Mouse (Mus musculus): ENCODE measurements around the gene Mon1a. TPM values are rescaled to one million over a fixed set of nuclear protein-coding genes. Genes with fewer than 3 reads are reported as not detected.
A peak's percentile ranks its signal among the peaks of the same experiment; 100 is the strongest.

The Mon1a gene
- total RNA-seq (2021) = 10 to 100 TPM; 23.9 to 27.1 TPM

GRCm38 (mm10) chr9:107887804-107888266 is at the start of gene Mon1a:
Gene Mon1a, plus strand, starts transcription at chr9:107888151.
- peak; percentile 88 to 89 for DNase-seq (ENCODE audit: low spot score in 2 of 2)

DNA sequence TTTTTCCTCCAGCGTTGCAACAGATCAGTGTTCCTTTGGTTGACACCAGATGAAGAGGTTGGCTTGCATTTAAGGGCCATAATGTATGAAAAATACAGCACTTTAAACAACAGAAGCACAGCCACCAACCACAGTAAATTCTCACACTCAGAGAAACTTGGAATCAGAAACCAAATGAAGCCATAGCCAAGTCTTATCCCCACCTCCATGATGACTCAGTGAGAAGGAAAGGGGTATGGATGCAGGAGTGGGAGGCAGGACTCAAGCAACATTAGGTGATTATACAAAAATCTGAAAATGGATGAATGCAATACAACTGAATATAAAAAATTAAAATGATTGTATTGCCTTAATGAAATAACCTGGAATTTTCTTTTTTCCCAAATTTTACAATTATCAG is 49.1 kb upstream of the Mon1a start:
- no peak for DNase-seq (ENCODE audit: low spot score in 2 of 2)
- intact Hi-C loops (cut with DNase I) = no loop called here

More at GRCm38 (mm10) chr9:107887804-107888266, at the start of gene Mon1a:
- intact Hi-C loops (cut with DNase I) = loop anchor here (2.0 kb wide), 1 partner anchor 15 kb away; the partner anchor contains the start of gene Rbm6

DNA sequence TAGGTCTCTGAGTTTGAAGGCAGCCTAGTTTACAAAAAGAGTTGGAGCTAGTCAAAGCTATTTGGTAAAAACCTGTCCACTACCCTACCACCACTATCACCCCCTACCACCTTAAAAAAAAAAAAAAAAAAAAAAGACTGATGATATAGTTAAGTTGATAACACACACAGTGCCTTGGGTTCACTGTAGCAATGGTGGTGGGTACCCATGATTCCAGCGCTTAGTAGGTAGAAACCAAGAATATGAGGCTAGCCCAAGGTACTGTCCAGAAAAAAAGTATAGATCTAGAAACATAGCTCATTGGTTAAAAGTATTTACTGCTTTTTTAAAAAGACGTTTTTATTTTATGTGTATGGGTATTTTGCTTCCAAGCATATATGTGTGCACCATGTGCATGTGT is 45.2 kb upstream of the Mon1a start:
- DNase-seq (ENCODE audit: low spot score in 2 of 2) = no peak
- intact Hi-C loops (cut with DNase I) = no loop called here

DNA sequence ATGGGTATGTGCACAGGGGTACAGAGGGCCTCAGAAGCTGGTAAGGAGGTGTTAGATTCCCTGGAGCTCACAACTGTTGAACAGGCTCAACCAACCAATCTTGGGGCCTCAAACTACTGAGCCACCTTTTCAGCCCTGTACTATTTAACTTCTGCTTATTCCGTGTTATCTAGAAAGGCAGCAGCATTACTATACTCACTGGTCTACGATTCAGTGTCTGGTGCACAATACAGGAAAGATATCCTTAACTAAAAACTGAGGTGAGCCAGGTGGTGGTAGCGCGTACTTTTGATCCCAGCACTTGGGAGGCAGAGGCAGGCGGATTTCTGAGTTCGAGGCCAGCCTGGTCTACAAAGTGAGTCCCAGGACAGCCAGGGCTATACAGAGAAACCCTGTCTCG is 39.0 kb upstream of the Mon1a start:
- no peak for DNase-seq (ENCODE audit: low spot score in 2 of 2)
- intact Hi-C loops (cut with DNase I) = no loop called here

DNA sequence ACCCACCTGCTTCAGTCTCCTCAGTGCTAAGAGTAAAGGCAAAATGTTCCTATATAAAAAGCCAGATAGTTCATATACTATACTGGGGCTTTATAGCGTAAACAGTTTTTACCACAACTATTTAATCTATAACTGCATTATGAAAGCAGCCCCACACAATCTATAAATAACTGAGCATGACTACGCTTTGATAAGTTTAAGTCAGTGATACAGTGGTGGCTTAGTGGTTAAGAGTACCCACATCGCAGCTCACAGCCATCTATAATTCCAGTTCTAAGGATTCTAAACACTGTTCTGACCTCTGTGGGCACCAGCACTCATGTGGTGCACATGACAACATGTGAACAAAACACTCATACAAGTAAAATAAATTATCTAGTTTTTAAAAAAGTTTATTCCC is 29.6 kb upstream of the Mon1a start:
- DNase-seq (ENCODE audit: low spot score in 2 of 2) = no peak
- intact Hi-C loops (cut with DNase I) = no loop called here

GRCm38 (mm10) chr9:107864493-107864892 is 23.5 kb upstream of the Mon1a start:
- no peak for DNase-seq (ENCODE audit: low spot score in 2 of 2)
- intact Hi-C loops (cut with DNase I) = no loop called here

DNA sequence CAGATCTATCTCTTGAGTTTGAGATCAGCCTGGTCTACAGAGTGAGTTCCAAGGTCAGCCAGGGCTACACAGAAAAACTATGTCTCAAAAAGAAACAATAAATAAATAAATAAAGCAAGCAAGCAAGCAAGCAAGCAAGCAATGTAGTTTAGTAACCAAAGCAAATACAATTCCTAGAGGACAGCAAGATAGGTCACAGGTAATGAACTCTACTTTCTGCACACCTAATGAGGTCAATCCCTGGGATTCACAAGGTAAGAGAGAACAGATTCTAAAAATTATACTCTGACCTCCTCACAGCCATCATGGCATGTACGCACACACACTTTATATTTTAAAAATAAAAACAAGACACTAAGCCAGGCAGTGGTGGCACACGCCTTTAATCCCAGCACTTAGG is 21.9 kb upstream of the Mon1a start:
- intact Hi-C loops (cut with DNase I) = no loop called here

DNA sequence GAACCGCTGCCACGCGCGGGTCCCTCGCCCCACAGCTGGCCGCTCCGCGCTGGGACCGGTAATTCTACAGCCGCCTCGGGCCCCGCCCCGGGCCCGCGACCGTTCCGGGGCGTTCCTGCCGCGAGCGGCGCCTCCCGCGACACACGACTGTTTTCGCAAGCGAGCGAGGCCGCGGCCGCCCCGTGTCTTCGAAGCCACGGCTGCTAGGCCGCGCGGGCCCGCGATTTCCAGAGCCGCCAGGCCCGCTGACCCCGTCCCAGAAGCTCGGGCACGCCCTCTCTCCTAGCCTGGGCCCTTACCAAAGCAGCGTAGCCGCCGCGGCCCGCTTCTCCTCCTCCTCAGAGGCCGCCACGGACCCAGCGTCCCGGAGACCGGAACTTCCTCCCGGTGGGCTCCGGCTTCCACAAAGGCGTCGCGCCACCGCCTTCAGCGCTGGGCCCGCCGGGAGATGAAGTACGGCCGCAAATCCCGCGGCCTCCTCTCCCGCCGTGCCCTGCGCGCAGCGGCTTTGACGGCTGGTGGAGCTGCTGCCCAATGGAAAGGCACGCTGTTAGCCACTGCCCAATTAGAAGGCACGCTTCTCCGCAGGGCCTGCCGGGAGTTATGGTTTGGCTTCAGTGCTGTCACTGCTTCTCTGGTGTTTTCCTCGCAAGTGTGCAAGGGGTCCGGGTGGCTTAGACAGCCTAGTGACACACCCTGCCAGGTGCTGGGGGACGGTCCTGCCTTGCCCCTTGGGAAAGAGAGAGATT is 15.4 kb upstream of the Mon1a start:
- intact Hi-C loops (cut with DNase I) = loop anchor here (2.0 kb wide), 1 partner anchor 16 kb away; the partner anchor contains the start of gene Mon1a

More for the DNA sequence above, 21.9 kb upstream of the Mon1a start:
- no peak for DNase-seq (ENCODE audit: low spot score in 2 of 2)

DNA sequence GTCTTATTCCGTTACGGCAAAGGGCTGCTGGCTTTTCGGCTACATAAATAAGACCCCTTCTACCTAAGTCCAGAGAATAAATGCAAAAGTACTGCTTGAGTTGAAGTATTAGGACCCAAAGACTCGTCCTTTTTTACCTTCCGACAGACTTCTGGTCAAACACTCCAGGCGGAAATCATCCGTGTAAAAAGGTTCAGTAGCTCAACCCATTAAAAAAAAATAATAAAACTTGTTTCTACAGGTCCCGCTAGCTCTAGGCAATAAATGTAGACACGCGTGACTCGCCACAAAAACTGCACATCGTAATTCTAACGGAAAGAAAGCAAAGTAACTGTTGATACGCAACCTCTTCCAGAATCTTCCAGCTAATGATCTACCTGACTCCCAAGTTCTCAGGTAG is 14.8 kb upstream of the Mon1a start, which contains the start of gene Rbm6:
Rbm6 (minus strand) TSS at position 101 of the 400 bp plus-strand sequence.
- intact Hi-C loops (cut with DNase I) = loop anchor here (2.0 kb wide), 1 partner anchor 16 kb away; the partner anchor contains the start of gene Mon1a
- no peak for DNase-seq (ENCODE audit: low spot score in 2 of 2)

More for the DNA sequence above, 15.4 kb upstream of the Mon1a start:
- peak; percentile 97 to 98 for DNase-seq (ENCODE audit: low spot score in 2 of 2)

DNA sequence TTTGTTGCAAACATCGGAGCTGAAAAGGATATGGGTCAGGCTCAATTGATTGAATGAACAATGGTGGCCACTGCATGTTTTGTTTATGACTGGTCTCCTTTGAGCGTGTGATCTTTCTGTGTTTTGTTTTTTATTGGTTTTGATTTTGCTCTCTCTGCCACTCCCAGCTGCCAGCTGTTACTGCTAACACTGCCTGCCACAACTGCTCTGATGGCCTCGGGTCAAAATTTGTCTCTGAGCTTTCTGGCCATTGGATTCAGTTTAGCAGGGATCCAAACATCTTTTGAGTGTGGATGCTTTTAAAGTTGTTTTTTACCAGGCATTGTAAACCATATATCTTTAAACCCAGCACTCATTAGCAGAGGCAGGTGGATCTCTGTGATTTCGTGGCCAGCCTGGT is 7.5 kb upstream of the Mon1a start:
- DNase-seq (ENCODE audit: low spot score in 2 of 2) = no peak
- intact Hi-C loops (cut with DNase I) = no loop called here

- no peak for DNase-seq (ENCODE audit: low spot score in 2 of 2)
- intact Hi-C loops (cut with DNase I) = loop anchor here (2.0 kb wide), 1 partner anchor 16 kb away; the partner anchor contains the start of gene Rbm6
Measured at GRCm38 (mm10) chr9:107888267-107888850, 408 bp downstream of the Mon1a start.

- no peak for DNase-seq (ENCODE audit: low spot score in 2 of 2)
- intact Hi-C loops (cut with DNase I) = no loop called here
Measured at GRCm38 (mm10) chr9:107890260-107890659, 2.3 kb downstream of the Mon1a start.

DNA sequence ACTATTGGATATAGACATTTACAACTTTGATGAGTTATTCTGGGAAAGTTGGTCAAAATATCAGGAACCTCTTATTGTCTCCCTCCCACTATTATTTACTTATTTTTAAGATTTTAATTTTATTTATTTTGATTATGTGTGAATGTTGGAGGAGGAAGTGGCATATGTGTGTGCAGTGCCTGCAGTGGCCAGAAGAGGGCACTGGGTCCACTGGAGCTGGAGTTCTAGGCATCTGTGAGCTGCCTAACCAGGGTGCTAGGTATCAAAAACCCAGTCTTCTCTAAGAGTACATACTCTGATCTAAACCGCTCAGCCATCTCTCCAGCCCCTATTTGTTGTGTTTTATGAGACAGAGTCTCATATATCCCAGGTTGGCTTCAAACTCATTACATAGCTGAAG is 3.1 kb downstream of the Mon1a start:
- intact Hi-C loops (cut with DNase I) = no loop called here
- no peak for DNase-seq (ENCODE audit: low spot score in 2 of 2)

DNA sequence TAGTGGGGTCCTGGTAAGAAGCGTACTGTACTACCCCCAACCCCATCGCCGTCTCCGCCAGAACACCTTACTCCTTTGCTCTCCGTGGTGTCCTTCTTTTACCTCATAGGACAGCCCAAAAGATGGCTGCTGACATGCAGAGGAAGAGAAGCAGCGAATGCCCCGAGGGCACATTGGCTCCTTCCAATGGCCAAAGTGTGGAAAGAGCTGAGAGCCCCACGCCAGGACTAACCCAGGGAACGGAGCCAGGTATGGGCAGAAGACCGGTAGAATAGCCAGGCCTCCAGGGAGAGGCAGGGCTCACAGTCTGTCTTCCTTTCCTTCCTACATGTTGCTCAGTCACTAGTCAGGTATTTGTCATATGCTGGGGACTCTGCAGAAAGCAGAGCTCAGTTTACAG is 10.6 kb downstream of the Mon1a start:
- DNase-seq (ENCODE audit: low spot score in 2 of 2) = no peak
- intact Hi-C loops (cut with DNase I) = no loop called here

DNA sequence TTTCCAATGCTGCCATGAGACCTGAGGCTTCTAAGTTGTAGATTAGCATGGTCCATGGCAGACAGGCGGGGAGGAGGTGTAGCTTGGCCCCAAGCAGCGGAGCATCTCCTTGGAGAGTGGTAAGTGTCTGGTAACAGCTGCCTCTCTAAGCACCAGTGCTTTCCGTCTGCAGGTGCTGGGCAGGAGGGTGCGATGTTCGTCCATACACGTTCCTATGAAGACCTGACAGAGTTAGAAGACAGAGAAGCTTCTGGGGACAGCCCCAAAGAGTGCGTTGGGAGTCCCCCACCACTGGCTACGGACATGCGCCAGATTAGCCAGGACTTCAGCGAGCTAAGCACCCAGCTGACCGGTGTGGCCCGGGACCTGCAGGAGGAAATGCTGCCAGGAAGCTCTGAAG is 11.9 kb downstream of the Mon1a start:
- intact Hi-C loops (cut with DNase I) = loop anchor here (5.0 kb wide), 2 partner anchors 147 to 167 kb away; partner anchors contain the start of gene Gmppb
- no peak for DNase-seq (ENCODE audit: low spot score in 2 of 2)

GRCm38 (mm10) chr9:107900840-107901626 is 13.1 kb downstream of the Mon1a start:
- intact Hi-C loops (cut with DNase I) = loop anchor here (5.0 kb wide), 2 partner anchors 146 to 166 kb away; partner anchors contain the start of gene Gmppb
- peak; percentile 81 to 84 for DNase-seq (ENCODE audit: low spot score in 2 of 2)

GRCm38 (mm10) chr9:107901627-107901914 is 13.6 kb downstream of the Mon1a start:
- no peak for DNase-seq (ENCODE audit: low spot score in 2 of 2)
- intact Hi-C loops (cut with DNase I) = loop anchor here (5.0 kb wide), 2 partner anchors 146 to 166 kb away; partner anchors contain the start of gene Gmppb

DNA sequence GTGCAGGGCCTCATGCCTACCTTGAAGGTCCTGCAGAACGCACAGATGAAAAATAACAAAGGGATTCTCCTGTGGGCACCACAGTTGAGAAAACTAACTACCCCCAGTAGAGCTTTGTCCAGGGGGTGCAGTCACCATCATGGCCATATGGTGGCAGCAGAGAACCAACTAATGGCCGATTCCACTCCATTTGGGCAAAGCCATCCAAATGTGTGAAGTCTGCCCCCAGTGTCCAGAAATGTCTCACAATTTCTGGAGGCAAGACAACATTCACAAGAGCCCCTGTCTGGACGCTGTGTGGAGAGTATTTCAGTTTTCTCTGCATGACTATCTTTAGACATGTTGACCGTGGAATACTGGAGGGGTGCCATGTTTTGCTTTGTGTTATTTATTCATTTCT is 16.8 kb downstream of the Mon1a start:
- intact Hi-C loops (cut with DNase I) = loop anchor here (1.0 to 5.0 kb wide), 3 partner anchors 58 to 163 kb away; partner anchors contain the start of gene Gmppb

DNA sequence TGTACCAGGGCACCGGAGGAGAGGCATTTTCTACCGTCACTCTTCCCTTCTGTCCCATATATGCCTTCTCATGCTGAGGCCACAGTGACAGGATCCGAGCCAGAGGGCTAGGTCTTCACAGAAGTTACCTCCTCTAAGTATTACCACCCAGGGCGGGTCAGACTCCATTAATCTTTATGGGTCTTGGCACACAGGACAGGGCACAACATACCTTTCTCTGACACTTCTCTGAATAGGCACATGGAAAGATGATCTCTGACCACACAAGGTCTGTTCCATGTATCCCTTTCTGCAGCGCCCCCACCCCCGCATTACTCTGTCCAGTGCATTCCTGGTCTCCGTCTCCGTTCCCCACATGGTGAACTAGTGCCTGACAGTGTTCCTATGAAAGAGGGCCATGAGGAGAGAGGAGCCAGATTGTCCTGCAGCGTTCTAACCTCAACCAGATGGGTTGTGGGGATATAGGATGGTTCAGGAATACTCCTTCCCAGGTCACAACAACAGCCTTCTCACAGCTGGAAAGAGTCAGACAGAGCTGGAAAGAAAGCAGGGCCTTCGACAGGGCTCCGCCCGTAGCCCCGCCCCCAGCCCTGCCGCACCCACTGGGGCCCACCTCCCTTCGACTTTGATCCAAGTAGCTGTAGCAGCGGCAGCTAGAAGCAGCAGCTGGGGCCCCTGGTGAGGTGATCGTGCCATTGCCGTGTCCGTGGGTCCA is 18.5 kb downstream of the Mon1a start, which contains the start of gene Mst1r:
Mst1r (plus strand) TSS at position 622 of the 715 bp plus-strand sequence.
- intact Hi-C loops (cut with DNase I) = no loop called here
- no peak for DNase-seq (ENCODE audit: low spot score in 2 of 2)

More for the DNA sequence above, 16.8 kb downstream of the Mon1a start:
- DNase-seq (ENCODE audit: low spot score in 2 of 2) = peak; percentile 82 to 86

Measured in left cerebral cortex, postnatal 36 days (tissue).